In genomic region chr2:166467137-166467536, GRCm38 (mm10) we compare ENCODE assay signal across 20 mouse cellular contexts.
A peak's percentile ranks its signal among the peaks of the same experiment; 100 is the strongest.
DNase-seq lines count a peak whose midpoint lies in the region; ATAC-seq lines count a peak whose summit lies in the region.
"Had no signal": no experiment of that assay in that cellular context is flagged by ENCODE, and none has a peak within 500 bp of the region (broad histone marks: within the 10 kb centered on the region; RNA-seq: fewer than 3 reads in every experiment).

No protein-coding gene starts in this region.

- no peaks in the 10 kb centered on the region for H3K27me3 ChIP-seq in kidney, embryonic 14.5 days (ENCODE audit: control insufficient read depth, insufficient read depth, low read length)
- H3K27me3 ChIP-seq: embryonic facial prominence, embryonic 13.5 days; forebrain, embryonic 13.5 days; liver, embryonic 15.5 days; neural tube, embryonic 15.5 days; Patski had no signal

- no peaks in the 10 kb centered on the region for H3K9me3 ChIP-seq in kidney, embryonic 14.5 days (ENCODE audit: control insufficient read depth, low read length)
- H3K9me3 ChIP-seq: embryonic facial prominence, embryonic 13.5 days; forebrain, embryonic 13.5 days; liver, embryonic 15.5 days; neural tube, embryonic 15.5 days had no signal

- 0 out of 2 replicates have a peak, but pooled peaks have one; percentile 28 for ATAC-seq in kidney, embryonic 14.5 days (ENCODE audit: low FRiP score, low TSS enrichment)
- ATAC-seq in megakaryocyte, adult 5-6 weeks (ENCODE audit: poor library complexity, severe bottlenecking): peak; percentile 51
- ATAC-seq: forebrain, embryonic 13.5 days; Patski had no signal

- H3K27ac ChIP-seq in kidney, embryonic 14.5 days (ENCODE audit: low read depth, low read length): no peak overlapping the region
- H3K27ac ChIP-seq: embryonic facial prominence, embryonic 13.5 days; forebrain, embryonic 13.5 days; gastrocnemius, adult 2 months; liver, embryonic 15.5 days; neural tube, embryonic 15.5 days had no signal

- no peak overlapping the region for H3K9ac ChIP-seq in kidney, embryonic 14.5 days (ENCODE audit: low read depth, low read length)
- H3K9ac ChIP-seq: embryonic facial prominence, embryonic 13.5 days; forebrain, embryonic 13.5 days; liver, embryonic 15.5 days; neural tube, embryonic 15.5 days had no signal

- H3K4me3 ChIP-seq in kidney, embryonic 14.5 days (ENCODE audit: low read length): no peak overlapping the region
- H3K4me3 ChIP-seq: embryonic facial prominence, embryonic 13.5 days; forebrain, embryonic 13.5 days; gastrocnemius, adult 2 months; liver, embryonic 15.5 days; neural tube, embryonic 15.5 days had no signal

- H3K36me3 ChIP-seq in kidney, embryonic 14.5 days (ENCODE audit: control insufficient read depth, insufficient read depth, low read length): no peaks in the 10 kb centered on the region
- H3K36me3 ChIP-seq: embryonic facial prominence, embryonic 13.5 days; liver, embryonic 15.5 days; neural tube, embryonic 15.5 days had no signal

- H3K4me2 ChIP-seq in kidney, embryonic 14.5 days (replicated peaks; ENCODE audit: low read depth, low read length): no peak overlapping the region
- H3K4me2 ChIP-seq: embryonic facial prominence, embryonic 13.5 days; forebrain, embryonic 13.5 days; liver, embryonic 15.5 days; neural tube, embryonic 15.5 days had no signal

- DNase-seq in kidney, adult 11 months: no peak
- peak; percentile 59 for DNase-seq in CD4-positive helper T cell, adult 2 months (ENCODE audit: low read depth, low spot score)
- DNase-seq in R1 (ENCODE audit: low read depth, low spot score): peak; percentile 44
- no peak for DNase-seq in gastrocnemius, adult 18-20 months (ENCODE audit: low spot score)
- DNase-seq in thymus, postnatal 25 days: no peak
- DNase-seq: adrenal gland, adult 8-10 months; cerebellum, postnatal 25 days; gastrocnemius, adult 2 months; heart, adult 18-20 months; heart, postnatal 4 days; kidney, postnatal 14 days; lung, postnatal 4 days; midbrain, embryonic 14.5 days had no signal

- peaks cover 16% of the 10 kb centered on the region for H3K4me1 ChIP-seq in kidney, embryonic 14.5 days (ENCODE audit: control insufficient read depth, insufficient read depth, low read length)

- 41% methylated on average over 7 of the region's 7 CpGs for WGBS in kidney, embryonic 14.5 days

Comparison
In these comparisons a context has a peak if more than half of its experiments do, and no peak if none do; other contexts are left out.
1. DNase-seq: peak in CD4-positive helper T cell, adult 2 months (single experiment) and R1 (single experiment); none in kidney, adult 11 months (single experiment), gastrocnemius, adult 18-20 months (single experiment) and thymus, postnatal 25 days (single experiment).